Mouse (Mus musculus): ENCODE measurements around the gene Ctsh. TPM values are rescaled to one million over a fixed set of nuclear protein-coding genes. Genes with fewer than 3 reads are reported as not detected.
"Not testable (repeated sequence)": the region's sequence is repeated elsewhere in the genome, so short reads cannot be mapped to it uniquely, and the experiment has no call there.

Gene Ctsh
- polyA plus RNA-seq, 1 experiment from 2014 or later: 14.6 TPM

GRCm38 (mm10) chr9:90036313-90036712, 17.6 kb upstream of the Ctsh start:
- H3K27ac ChIP-seq: no peak overlapping the region
- WGBS: 77% methylated on average over 4 of the region's 4 CpGs
- no peaks in the 10 kb centered on the region for H3K9me3 ChIP-seq
- no peaks in the 10 kb centered on the region for H3K27me3 ChIP-seq
- no peaks in the 10 kb centered on the region for H3K4me1 ChIP-seq
- no peak overlapping the region for H3K4me2 ChIP-seq (replicated peaks)
- no peak for ATAC-seq (ENCODE audit: insufficient number of reproducible peaks, insufficient read depth, low FRiP score, low TSS enrichment)
- no peaks in the 10 kb centered on the region for H3K36me3 ChIP-seq
- no peak overlapping the region for H3K9ac ChIP-seq
- no peak overlapping the region for H3K4me3 ChIP-seq

GRCm38 (mm10) chr9:90038535-90038934, 15.4 kb upstream of the Ctsh start:
- H3K4me1 ChIP-seq: no peaks in the 10 kb centered on the region
- H3K4me2 ChIP-seq (replicated peaks): no peak overlapping the region
- no peaks in the 10 kb centered on the region for H3K27me3 ChIP-seq
- H3K27ac ChIP-seq: no peak overlapping the region
- H3K9me3 ChIP-seq: no peaks in the 10 kb centered on the region
- WGBS: 83% methylated on average over 4 of the region's 4 CpGs
- H3K9ac ChIP-seq: no peak overlapping the region
- ATAC-seq (ENCODE audit: insufficient number of reproducible peaks, insufficient read depth, low FRiP score, low TSS enrichment): no peak
- no peaks in the 10 kb centered on the region for H3K36me3 ChIP-seq
- H3K4me3 ChIP-seq: no peak overlapping the region

- H3K4me2 ChIP-seq (replicated peaks): no peak overlapping the region
- no peaks in the 10 kb centered on the region for H3K9me3 ChIP-seq
- WGBS: 79% methylated on average over 2 of the region's 2 CpGs
- H3K9ac ChIP-seq: no peak overlapping the region
- no peak overlapping the region for H3K27ac ChIP-seq
- H3K36me3 ChIP-seq: no peaks in the 10 kb centered on the region
- H3K27me3 ChIP-seq: no peaks in the 10 kb centered on the region
- no peak for ATAC-seq (ENCODE audit: insufficient number of reproducible peaks, insufficient read depth, low FRiP score, low TSS enrichment)
- H3K4me3 ChIP-seq: no peak overlapping the region
- no peaks in the 10 kb centered on the region for H3K4me1 ChIP-seq
Measured at GRCm38 (mm10) chr9:90040916-90041315, 13.0 kb upstream of the Ctsh start.

GRCm38 (mm10) chr9:90041556-90041955, 12.4 kb upstream of the Ctsh start:
- WGBS: 88% methylated on average over 3 of the region's 3 CpGs
- Histone ChIP-seq H3K4me3 (no peak overlapping the region), H3K36me3 (no peaks in the 10 kb centered on the region)

GRCm38 (mm10) chr9:90042906-90043305, 11.0 kb upstream of the Ctsh start:
- not testable (repeated sequence) for H3K27me3 ChIP-seq; H3K4me2 ChIP-seq (replicated peaks); H3K9me3 ChIP-seq; H3K27ac ChIP-seq; H3K4me3 ChIP-seq; H3K9ac ChIP-seq; H3K4me1 ChIP-seq; H3K36me3 ChIP-seq; ATAC-seq (ENCODE audit: insufficient number of reproducible peaks, insufficient read depth, low FRiP score, low TSS enrichment)
- WGBS: 90% methylated on average over 8 of the region's 8 CpGs

More at GRCm38 (mm10) chr9:90041556-90041955, 12.4 kb upstream of the Ctsh start:
- H3K27ac ChIP-seq: no peak overlapping the region
- no peaks in the 10 kb centered on the region for H3K27me3 ChIP-seq
- no peak overlapping the region for H3K9ac ChIP-seq
- no peak overlapping the region for H3K4me2 ChIP-seq (replicated peaks)
- ATAC-seq (ENCODE audit: insufficient number of reproducible peaks, insufficient read depth, low FRiP score, low TSS enrichment): no peak
- H3K9me3 ChIP-seq: no peaks in the 10 kb centered on the region
- H3K4me1 ChIP-seq: no peaks in the 10 kb centered on the region

GRCm38 (mm10) chr9:90045191-90045590, 8.8 kb upstream of the Ctsh start:
- 89% methylated on average over 7 of the region's 7 CpGs for WGBS
- no peaks in the 10 kb centered on the region for H3K9me3 ChIP-seq
- no peak for ATAC-seq (ENCODE audit: insufficient number of reproducible peaks, insufficient read depth, low FRiP score, low TSS enrichment)

GRCm38 (mm10) chr9:90047937-90048627, 5.9 kb upstream of the Ctsh start:
- no peaks in the 10 kb centered on the region for H3K27me3 ChIP-seq
- no peak overlapping the region for H3K27ac ChIP-seq
- WGBS: 64% methylated on average over 5 of the region's 5 CpGs
- no peak overlapping the region for H3K4me3 ChIP-seq
- no peaks in the 10 kb centered on the region for H3K36me3 ChIP-seq
- no peak for ATAC-seq (ENCODE audit: insufficient number of reproducible peaks, insufficient read depth, low FRiP score, low TSS enrichment)
- no peaks in the 10 kb centered on the region for H3K9me3 ChIP-seq
- H3K9ac ChIP-seq: no peak overlapping the region
- H3K4me1 ChIP-seq: no peaks in the 10 kb centered on the region
- no peak overlapping the region for H3K4me2 ChIP-seq (replicated peaks)

More at GRCm38 (mm10) chr9:90045191-90045590, 8.8 kb upstream of the Ctsh start:
- H3K9ac ChIP-seq: no peak overlapping the region
- H3K27ac ChIP-seq: no peak overlapping the region
- no peaks in the 10 kb centered on the region for H3K27me3 ChIP-seq
- H3K36me3 ChIP-seq: no peaks in the 10 kb centered on the region
- no peak overlapping the region for H3K4me2 ChIP-seq (replicated peaks)
- H3K4me1 ChIP-seq: no peaks in the 10 kb centered on the region
- H3K4me3 ChIP-seq: no peak overlapping the region

- no peak overlapping the region for H3K27ac ChIP-seq
- peak; percentile 73; the same call in 1 of the 2 replicates for ATAC-seq (ENCODE audit: insufficient number of reproducible peaks, insufficient read depth, low FRiP score, low TSS enrichment)
Measured at GRCm38 (mm10) chr9:90054371-90055145, 606 bp downstream of the Ctsh start.

GRCm38 (mm10) chr9:90055409-90055808, 1.5 kb downstream of the Ctsh start:
- H3K27ac ChIP-seq: no peak overlapping the region
- no peak for ATAC-seq (ENCODE audit: insufficient number of reproducible peaks, insufficient read depth, low FRiP score, low TSS enrichment)
- peaks cover 3% of the 10 kb centered on the region; the same call in 1 of the 2 replicates for H3K27me3 ChIP-seq
- H3K4me2 ChIP-seq (replicated peaks): no peak overlapping the region
- no peaks in the 10 kb centered on the region for H3K36me3 ChIP-seq
- no peak overlapping the region for H3K9ac ChIP-seq
- H3K9me3 ChIP-seq: no peaks in the 10 kb centered on the region
- no peaks in the 10 kb centered on the region for H3K4me1 ChIP-seq
- H3K4me3 ChIP-seq: no peak overlapping the region
- 51% methylated on average over 5 of the region's 5 CpGs for WGBS

More at GRCm38 (mm10) chr9:90054371-90055145, 606 bp downstream of the Ctsh start:
- Histone ChIP-seq H3K9me3 (no peaks in the 10 kb centered on the region), H3K4me1 (no peaks in the 10 kb centered on the region), H3K27me3 (peaks cover 3% of the 10 kb centered on the region; the same call in 1 of the 2 replicates), H3K4me2 (replicated peaks) (peak overlapping the region; percentile 90), H3K36me3 (no peaks in the 10 kb centered on the region), H3K9ac (peak overlapping the region; percentile 40; the same call in 1 of the 2 replicates), H3K4me3 (peak overlapping the region; percentile 43)
- under 1% methylated on average over 37 of the region's 37 CpGs for WGBS

- no peak overlapping the region for H3K4me2 ChIP-seq (replicated peaks)
- peaks cover 3% of the 10 kb centered on the region; the same call in 1 of the 2 replicates for H3K27me3 ChIP-seq
- 71% methylated on average over 3 of the region's 3 CpGs for WGBS
- no peak overlapping the region for H3K4me3 ChIP-seq
- no peak overlapping the region for H3K9ac ChIP-seq
- no peaks in the 10 kb centered on the region for H3K9me3 ChIP-seq
- no peak for ATAC-seq (ENCODE audit: insufficient number of reproducible peaks, insufficient read depth, low FRiP score, low TSS enrichment)
- H3K36me3 ChIP-seq: no peaks in the 10 kb centered on the region
- H3K4me1 ChIP-seq: no peaks in the 10 kb centered on the region
- no peak overlapping the region for H3K27ac ChIP-seq
Measured at GRCm38 (mm10) chr9:90055911-90056310, 2.0 kb downstream of the Ctsh start.

- Histone ChIP-seq H3K9ac (no peak overlapping the region), H3K27ac (no peak overlapping the region), H3K4me1 (no peaks in the 10 kb centered on the region), H3K27me3 (peaks cover 3% of the 10 kb centered on the region; the same call in 1 of the 2 replicates), H3K36me3 (no peaks in the 10 kb centered on the region), H3K4me3 (no peak overlapping the region), H3K9me3 (no peaks in the 10 kb centered on the region), H3K4me2 (replicated peaks) (no peak overlapping the region)
- WGBS: 80% methylated on average over 2 of the region's 2 CpGs
- ATAC-seq (ENCODE audit: insufficient number of reproducible peaks, insufficient read depth, low FRiP score, low TSS enrichment): no peak
Measured at GRCm38 (mm10) chr9:90056716-90057115, 2.8 kb downstream of the Ctsh start.

Data from embryonic facial prominence, embryonic 12.5 days (tissue).